Mouse (Mus musculus) gastrocnemius, postnatal 14 days (tissue): ENCODE results near the gene Cd59b. TPM values are rescaled to one million over a fixed set of nuclear protein-coding genes. Genes with fewer than 3 reads are reported as not detected.
A peak's percentile ranks its signal among the peaks of the same experiment; 100 is the strongest.

Source experiments
- DNase-seq: peaks from one replicate; pipeline ENCODE4 v3.0.0; 2021; ENCODE audit warnings: mixed read lengths
- intact Hi-C: fragments of 180-260 bp; cut with DNase I; formaldehyde crosslinking; loops from one replicate; pipeline ENCODE4 v1.15.1; 2025; ENCODE audit warnings: low total_unique reads
- long read RNA-seq, 2 experiments: library from polyadenylated mRNA; stranded (forward); transcript quantifications; one replicate each; pipeline ENCODE4 v2.0.0; 2021
- total RNA-seq, 2 experiments: library from RNA; stranded (reverse); gene quantifications; 2 replicates each; pipeline ENCODE4 v1.2.3; 2021

Gene Cd59b
- total RNA-seq: 1 to 10 TPM; 2.2 to 3.2 TPM
- long read RNA-seq, experiment 1, partial matches to known transcripts: 0 of 1 reads
- long read RNA-seq, experiment 1, other reads (novel, unspliced or antisense): 0 of 1 reads
- long read RNA-seq, experiment 2: 0 reads

- intact Hi-C loops: no loop called here
- peak; percentile 47 for DNase-seq
Observed at GRCm38 (mm10) chr2:104069704-104070185, at the start of gene Cd59b. Cd59b (plus strand) TSS chr2:104069849.

GRCm38 (mm10) chr2:104023096-104023495 is 46.6 kb upstream of the Cd59b start:
- intact Hi-C loops: no loop called here
- no peak for DNase-seq

GRCm38 (mm10) chr2:104024656-104025055 is 45.0 kb upstream of the Cd59b start:
- intact Hi-C loops: no loop called here

GRCm38 (mm10) chr2:104027458-104028138 is 42.1 kb upstream of the Cd59b start, which contains the start of gene Fbxo3:
Fbxo3 (plus strand) TSS chr2:104027721.
- DNase-seq: peak; percentile 85
- intact Hi-C loops: no loop called here

More at GRCm38 (mm10) chr2:104024656-104025055, 45.0 kb upstream of the Cd59b start:
- DNase-seq: no peak

- intact Hi-C loops: no loop called here
- no peak for DNase-seq
Observed at GRCm38 (mm10) chr2:104028139-104028723, 41.4 kb upstream of the Cd59b start, which contains the start of gene 4931422A03Rik. 4931422A03Rik (minus strand) TSS chr2:104028361.

GRCm38 (mm10) chr2:104029074-104029473 is 40.6 kb upstream of the Cd59b start:
- intact Hi-C loops: no loop called here
- no peak for DNase-seq

- DNase-seq: no peak
- intact Hi-C loops: loop anchor here (10.0 kb wide), 2 partner anchors 104 to 394 kb away; no protein-coding TSS in a partner anchor
Observed at GRCm38 (mm10) chr2:104030381-104030780, 39.3 kb upstream of the Cd59b start.

- DNase-seq: no peak
- intact Hi-C loops: loop anchor here (10.0 kb wide), 2 partner anchors 103 to 393 kb away; no protein-coding TSS in a partner anchor
Observed at GRCm38 (mm10) chr2:104032056-104032455, 37.6 kb upstream of the Cd59b start.

GRCm38 (mm10) chr2:104034832-104035472 is 34.7 kb upstream of the Cd59b start:
- intact Hi-C loops: loop anchor here (10.0 kb wide), 2 partner anchors 100 to 390 kb away; no protein-coding TSS in a partner anchor
- DNase-seq: peak; percentile 45

- no peak for DNase-seq
- intact Hi-C loops: loop anchor here (10.0 kb wide), 2 partner anchors 99 to 389 kb away; no protein-coding TSS in a partner anchor
Observed at GRCm38 (mm10) chr2:104035595-104035994, 34.1 kb upstream of the Cd59b start.

GRCm38 (mm10) chr2:104036316-104036715 is 33.3 kb upstream of the Cd59b start:
- DNase-seq: no peak
- intact Hi-C loops: loop anchor here (10.0 kb wide), 2 partner anchors 98 to 388 kb away; no protein-coding TSS in a partner anchor

GRCm38 (mm10) chr2:104038236-104038635 is 31.4 kb upstream of the Cd59b start:
- intact Hi-C loops: loop anchor here (10.0 kb wide), 2 partner anchors 97 to 387 kb away; no protein-coding TSS in a partner anchor
- no peak for DNase-seq

GRCm38 (mm10) chr2:104041632-104042031 is 28.0 kb upstream of the Cd59b start:
- intact Hi-C loops: no loop called here
- DNase-seq: no peak

GRCm38 (mm10) chr2:104042766-104043165 is 26.9 kb upstream of the Cd59b start:
- intact Hi-C loops: no loop called here
- DNase-seq: no peak

- intact Hi-C loops: no loop called here
- no peak for DNase-seq
Observed at GRCm38 (mm10) chr2:104043624-104044478, 25.8 kb upstream of the Cd59b start.

- intact Hi-C loops: no loop called here
- peak; percentile 26 for DNase-seq
Observed at GRCm38 (mm10) chr2:104044479-104045080, 25.1 kb upstream of the Cd59b start.

GRCm38 (mm10) chr2:104058381-104058780 is 11.3 kb upstream of the Cd59b start:
- intact Hi-C loops: no loop called here
- DNase-seq: no peak

GRCm38 (mm10) chr2:104058954-104059353 is 10.7 kb upstream of the Cd59b start:
- intact Hi-C loops: no loop called here
- no peak for DNase-seq
